Mouse (Mus musculus) stomach, postnatal 0 days (tissue): ENCODE results near the gene Tpi1.

Source experiments
- CTCF ChIP-seq: IDR thresholded peaks from 2 replicates; pipeline ENCODE4 v1.5.1; 2016; ENCODE audit warnings: antibody characterized with exemption, low read depth, mild to moderate bottlenecking, moderate library complexity
- EP300 ChIP-seq: optimal IDR thresholded peaks from 2 replicates; pipeline ENCODE3; 2016; ENCODE audit warnings: antibody characterized with exemption

DNA sequence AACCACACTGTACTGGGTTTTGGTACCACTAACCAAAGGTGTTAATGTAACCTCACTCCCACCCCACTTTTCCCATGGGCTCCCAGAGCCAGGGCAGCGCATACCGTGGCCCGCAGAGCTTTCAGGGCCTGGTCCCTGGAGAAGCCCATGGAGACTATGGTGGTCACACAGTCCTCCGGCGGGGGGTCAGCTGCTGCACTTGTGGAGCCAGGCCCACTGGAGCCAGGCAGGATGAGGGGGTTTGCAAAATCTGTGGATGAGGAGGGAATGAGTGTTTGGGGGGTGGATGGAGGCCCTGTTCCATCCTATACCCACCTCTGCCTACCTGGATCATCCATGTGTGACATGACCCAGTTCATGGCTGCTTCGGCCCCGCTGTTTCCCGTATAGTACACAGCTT lies 3.5 kb upstream of the Tpi1 start:
- TF ChIP-seq CTCF (no peak), EP300 (no peak)
